Mouse (Mus musculus) adrenal gland (tissue): ENCODE results near the gene Olfr1489.
"Not testable (repeated sequence)": the region's sequence is repeated elsewhere in the genome, so short reads cannot be mapped to it uniquely, and the experiment has no call there.

Source experiments
- intact Hi-C: fragments of 180-260 bp; cut with DNase I; formaldehyde crosslinking; loops from one replicate; pipeline ENCODE4 v1.15.1; 2025
- long read RNA-seq, 2 experiments: library from polyadenylated mRNA; unstranded; transcript quantifications; one replicate each; pipeline ENCODE4 v2.0.0; 2020; ENCODE audit warnings: borderline replicate concordance in 1 of 2; ENCODE audit not compliant: insufficient replicate concordance in 1 of 2
- microRNA-seq, 2 experiments: library from miRNA; unstranded; fragments of <30 nt; microRNA quantifications; one replicate each; pipeline ENCODE4; 2019

Gene Olfr1489
- long read RNA-seq, experiment 1: 0 reads
- long read RNA-seq, experiment 2: 0 reads

DNA sequence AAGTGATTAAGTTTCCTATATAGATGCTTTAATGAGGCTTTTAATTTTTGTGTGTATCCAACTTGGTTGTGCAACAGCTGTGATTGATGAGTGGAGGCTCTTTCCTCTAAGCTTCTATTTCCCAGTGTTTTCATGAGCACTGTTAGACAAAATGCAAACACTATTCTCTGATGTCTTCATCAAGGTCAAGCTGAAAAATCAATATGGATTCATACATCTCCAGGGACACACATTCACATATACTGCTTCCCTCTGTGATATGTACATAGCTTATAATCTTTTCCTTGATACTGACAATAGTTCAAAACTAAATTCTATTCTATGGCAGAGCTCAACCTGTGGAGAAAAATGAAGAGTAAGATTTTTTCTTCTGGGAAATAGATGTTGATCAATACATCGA is at the start of gene Olfr1489:
Olfr1489 (plus strand) TSS at position 301 of the 400 bp plus-strand sequence.
- intact Hi-C loops: no loop called here

DNA sequence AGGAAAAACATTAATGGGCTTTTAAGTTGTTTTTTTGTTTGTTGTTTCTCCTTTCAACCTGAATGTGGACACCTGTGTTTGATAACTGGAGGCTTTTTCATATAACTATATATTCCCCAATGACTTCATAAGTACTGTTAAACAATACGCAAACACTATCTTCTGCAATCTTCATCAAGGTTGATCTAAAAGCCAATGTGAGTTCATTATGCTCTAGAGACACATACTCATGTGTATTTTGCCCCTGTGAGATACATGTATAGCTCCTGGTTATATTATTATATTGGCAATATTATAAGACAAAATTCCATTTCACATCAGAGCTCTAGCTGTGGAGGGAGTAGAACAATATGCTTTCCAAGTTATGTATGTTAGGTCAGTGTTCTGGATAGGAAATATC is 48.2 kb upstream of the Olfr1489 start, which contains the start of gene Olfr1484:
Olfr1484 (plus strand) TSS at position 301 of the 400 bp plus-strand sequence.
- intact Hi-C loops: no loop called here

DNA sequence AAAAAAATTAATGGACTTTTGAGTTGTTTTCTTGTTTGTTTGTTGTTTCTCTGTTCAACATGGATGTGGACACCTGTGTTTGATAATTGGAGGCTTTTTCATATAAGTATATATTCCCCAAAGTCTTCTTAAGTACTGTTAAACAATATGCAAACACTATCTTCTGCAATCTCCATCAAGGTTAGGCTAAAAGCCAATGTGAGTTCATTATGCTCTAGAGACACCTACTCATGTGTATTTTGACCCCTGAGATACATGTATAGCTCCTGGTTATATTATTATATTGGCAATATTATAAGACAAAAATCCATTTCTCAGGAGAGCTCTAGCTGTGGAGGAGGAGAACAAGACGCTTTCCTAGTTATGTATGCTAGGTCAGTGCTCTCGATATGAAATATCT is 14.3 kb upstream of the Olfr1489 start, which contains the start of gene Olfr1487:
Olfr1487 (plus strand) TSS at position 301 of the 400 bp plus-strand sequence.
- intact Hi-C loops: not testable (repeated sequence)

DNA sequence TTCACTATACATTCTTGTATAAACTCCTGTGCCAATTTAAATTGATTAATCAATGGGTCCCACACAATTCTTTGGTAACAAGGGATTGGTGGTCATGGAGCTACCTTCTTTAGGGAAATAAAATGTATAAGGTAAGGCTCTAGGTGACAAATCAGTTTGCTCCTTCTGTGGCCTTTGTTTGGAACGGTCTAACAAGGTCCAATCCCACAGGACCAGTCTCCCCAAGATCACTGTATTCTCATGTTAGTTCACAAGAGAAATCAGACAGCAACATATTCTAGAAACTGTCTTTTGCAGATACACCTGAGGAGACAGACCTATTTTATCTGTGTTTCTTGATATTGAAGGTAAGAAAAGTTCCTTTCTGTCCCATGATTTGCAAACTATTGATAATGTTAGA is 19.4 kb downstream of the Olfr1489 start, which contains the start of gene Olfr1490:
Olfr1490 (plus strand) TSS at position 301 of the 400 bp plus-strand sequence.
- intact Hi-C loops: no loop called here

Small RNA genes lying within 50 kb of the gene (microRNA-seq; reads per million reads assigned to microRNA genes)
- 0 reads per million in 2 experiments for gene Gm22323
- 0 reads per million in 2 experiments for gene Gm23931
